Mouse (Mus musculus) heart, embryonic 16.5 days (tissue): ENCODE results near the gene Mitf. TPM values are rescaled to one million over a fixed set of nuclear protein-coding genes. Genes with fewer than 3 reads are reported as not detected.

Experiments
- ATAC-seq: fragments of 200-750 bp; cut with Nextera tagmentation; replicated peaks from 2 replicates; pipeline ENCODE4 v1.8.0; 2017; ENCODE audit warnings: moderate number of reproducible peaks; ENCODE audit not compliant: insufficient read depth, low FRiP score; ENCODE audit errors: extremely low read depth
- H3K27ac ChIP-seq: fragments of 300-500 bp; sonication (generic); 2 replicates; pipeline ENCODE4 v1.5.1; 2014; ENCODE audit warnings: mild to moderate bottlenecking, low read length, control low read depth, moderate library complexity
- H3K27me3 ChIP-seq: fragments of 300-500 bp; sonication (generic); 2 replicates; pipeline ENCODE4 v1.6.1; 2014; ENCODE audit warnings: low read length, mixed read lengths; ENCODE audit not compliant: control insufficient read depth, insufficient read depth
- H3K36me3 ChIP-seq: fragments of 300-500 bp; sonication (generic); 2 replicates; pipeline ENCODE4 v1.6.1; 2014; ENCODE audit not compliant: control insufficient read depth, insufficient read depth
- H3K4me1 ChIP-seq: fragments of 300-500 bp; sonication (generic); 2 replicates; pipeline ENCODE4 v1.6.1; 2014; ENCODE audit warnings: low read length, mixed read lengths; ENCODE audit not compliant: control insufficient read depth, insufficient read depth
- H3K4me2 ChIP-seq: fragments of 300-500 bp; sonication (generic); 2 replicates; pipeline ENCODE4 v1.6.1; 2014; ENCODE audit warnings: low read depth, mild to moderate bottlenecking, control low read depth, low read length
- H3K4me3 ChIP-seq: fragments of 300-500 bp; sonication (generic); 2 replicates; pipeline ENCODE4 v1.5.1; 2014; ENCODE audit warnings: mild to moderate bottlenecking, control low read depth, low read length
- H3K9ac ChIP-seq: fragments of 300-500 bp; sonication (generic); 2 replicates; pipeline ENCODE4 v1.6.1; 2014; ENCODE audit warnings: low read length, control low read depth
- H3K9me3 ChIP-seq: fragments of 300-500 bp; sonication (generic); replicated peaks from 2 replicates; pipeline ENCODE4 v1.6.1; 2016; ENCODE audit warnings: low read length; ENCODE audit not compliant: control insufficient read depth
- WGBS: fragments of 180-500 bp; shearing (Covaris S2); extraction: QIAGEN DNeasy Blood & Tissue Kit; methylation state at CpG from one replicate; pipeline ENCODE4 v1.1.7; 2014; 5-methylcytosine and 5-hydroxymethylcytosine counted together
- polyA plus RNA-seq: library from polyadenylated mRNA; unstranded; fragments of >200 nt; fragmentation: Nextera tagmentation; extraction: Ambion mirVana; gene quantifications from 2 replicates; pipeline ENCODE4 v1.2.1, GENCODE M21; 2015

Mitf gene
- polyA plus RNA-seq, 1 experiment from 2014 or later = 19.6 TPM

DNA sequence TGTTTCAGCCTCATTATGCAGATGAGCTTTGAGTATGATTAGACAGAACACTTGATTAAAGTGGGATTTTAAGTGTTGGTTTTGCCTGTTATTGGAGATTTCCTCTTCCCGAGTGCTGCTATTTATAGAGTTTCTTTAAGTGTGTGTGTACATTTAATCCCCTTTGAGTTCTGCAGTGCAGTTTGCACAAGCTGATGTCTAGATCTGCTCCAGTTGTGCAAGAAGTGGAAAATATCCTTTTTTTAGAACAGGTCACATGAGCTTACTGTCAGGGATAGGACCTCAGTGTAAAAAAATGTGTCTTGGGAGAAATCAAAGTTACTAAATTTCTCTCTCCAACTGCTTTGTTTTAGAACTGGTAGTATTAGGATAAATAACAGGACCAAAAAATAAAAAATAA, 8.9 kb downstream of the Mitf start:
- H3K9me3 ChIP-seq = no peaks in the 10 kb centered on the region
- no peak overlapping the region for H3K4me2 ChIP-seq
- ATAC-seq = no peak
- no peak overlapping the region for H3K9ac ChIP-seq
- no peaks in the 10 kb centered on the region for H3K36me3 ChIP-seq
- 41% methylated on average over 1 of the region's 1 CpGs for WGBS
- no peaks in the 10 kb centered on the region for H3K27me3 ChIP-seq
- no peak overlapping the region for H3K4me3 ChIP-seq
- peaks cover 11% of the 10 kb centered on the region for H3K4me1 ChIP-seq
- no peak overlapping the region for H3K27ac ChIP-seq

DNA sequence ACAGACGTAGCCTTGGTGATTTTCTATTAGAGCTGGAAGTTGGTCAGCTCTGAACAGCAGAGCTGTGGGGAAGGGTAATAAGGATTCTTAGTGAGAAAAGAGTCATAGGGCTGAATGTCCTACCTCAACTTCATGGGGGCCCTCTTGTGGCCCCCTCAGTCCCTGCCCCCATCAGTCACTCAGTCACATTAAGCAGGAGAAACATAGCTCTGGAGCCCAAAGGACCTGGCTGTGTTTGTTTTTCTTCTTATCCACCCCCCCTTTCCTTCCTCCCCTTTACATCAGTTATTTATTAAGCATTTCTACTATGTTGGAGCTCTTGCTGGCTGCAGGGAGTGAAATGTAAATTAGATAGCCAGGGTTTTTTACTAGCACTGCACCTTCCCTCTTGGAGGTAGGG, 10.0 kb downstream of the Mitf start:
- Histone ChIP-seq H3K27ac (no peak overlapping the region), H3K27me3 (no peaks in the 10 kb centered on the region), H3K36me3 (no peaks in the 10 kb centered on the region), H3K4me3 (no peak overlapping the region), H3K4me1 (peaks cover 11% of the 10 kb centered on the region), H3K4me2 (no peak overlapping the region), H3K9ac (no peak overlapping the region), H3K9me3 (no peaks in the 10 kb centered on the region)
- ATAC-seq = no peak
- 90% methylated on average over 1 of the region's 1 CpGs for WGBS

DNA sequence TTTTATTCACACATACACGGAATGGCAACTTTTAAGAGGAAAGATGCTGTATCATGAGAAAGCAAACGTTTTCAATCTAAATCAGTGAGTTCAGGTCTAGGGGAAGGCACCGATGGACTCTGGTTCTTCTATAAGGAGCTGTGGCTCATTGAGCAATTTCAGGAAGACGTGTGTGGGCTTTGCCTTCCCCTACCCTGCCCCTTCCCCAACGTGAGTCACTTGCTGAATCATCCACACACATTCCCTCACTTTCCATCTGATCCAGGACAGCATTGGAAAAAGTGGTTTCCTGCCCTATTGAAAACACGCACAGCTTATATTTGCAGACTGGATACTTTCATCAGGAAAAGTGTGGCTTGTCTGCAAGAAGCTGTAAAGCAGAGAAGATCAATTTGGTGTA, 11.3 kb downstream of the Mitf start:
- Histone ChIP-seq H3K27me3 (no peaks in the 10 kb centered on the region), H3K27ac (no peak overlapping the region), H3K4me2 (no peak overlapping the region), H3K36me3 (no peaks in the 10 kb centered on the region), H3K9me3 (no peaks in the 10 kb centered on the region), H3K4me1 (peaks cover 11% of the 10 kb centered on the region), H3K9ac (no peak overlapping the region), H3K4me3 (no peak overlapping the region)
- no peak for ATAC-seq
- WGBS = 49% methylated on average over 6 of the region's 6 CpGs

DNA sequence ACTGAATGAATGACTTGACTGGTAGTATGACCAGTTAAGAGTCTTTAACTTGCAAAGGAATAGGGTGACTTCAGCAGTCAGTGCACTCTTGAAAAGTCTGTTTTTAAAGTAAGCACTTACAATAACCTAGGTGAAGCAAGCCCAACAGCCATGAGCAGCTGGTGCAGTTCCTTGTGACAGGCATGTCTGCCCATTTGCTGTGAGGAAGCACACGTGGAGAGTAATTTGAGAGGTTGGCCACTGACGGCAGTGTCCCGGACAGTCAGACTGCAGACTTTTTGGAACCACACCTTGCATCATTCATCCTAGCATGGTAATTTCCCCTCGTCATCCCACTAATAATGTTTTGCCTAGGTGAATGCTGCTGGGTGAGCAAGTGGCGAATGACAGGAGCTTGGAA, 12.1 kb downstream of the Mitf start:
- Histone ChIP-seq H3K9ac (no peak overlapping the region), H3K4me1 (peaks cover 11% of the 10 kb centered on the region), H3K36me3 (no peaks in the 10 kb centered on the region), H3K4me2 (no peak overlapping the region), H3K9me3 (no peaks in the 10 kb centered on the region), H3K27me3 (no peaks in the 10 kb centered on the region), H3K4me3 (no peak overlapping the region), H3K27ac (no peak overlapping the region)
- WGBS = 74% methylated on average over 5 of the region's 5 CpGs
- no peak for ATAC-seq

DNA sequence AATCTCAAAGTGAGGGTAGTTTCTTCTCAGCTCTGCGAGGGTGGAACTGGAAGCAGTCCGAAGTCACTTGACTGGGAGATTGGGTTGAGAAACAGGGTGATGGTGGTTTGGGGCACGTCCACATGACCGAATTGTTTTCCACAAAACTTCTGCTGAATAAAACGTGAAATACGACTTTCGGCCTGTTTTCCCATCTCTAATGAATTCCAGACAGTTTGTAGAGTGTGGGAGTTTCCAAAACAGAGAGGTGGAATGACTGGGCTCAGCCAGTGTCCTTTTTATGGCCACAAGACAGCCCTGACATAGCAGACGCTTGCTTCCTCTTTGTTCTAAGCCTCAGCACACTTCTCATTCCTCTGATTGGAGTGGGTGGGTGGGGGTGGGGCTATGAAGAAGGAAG, 13.7 kb downstream of the Mitf start:
- Histone ChIP-seq H3K9me3 (no peaks in the 10 kb centered on the region), H3K36me3 (no peaks in the 10 kb centered on the region), H3K4me1 (peaks cover 3% of the 10 kb centered on the region), H3K9ac (no peak overlapping the region), H3K27me3 (no peaks in the 10 kb centered on the region), H3K4me3 (no peak overlapping the region), H3K4me2 (no peak overlapping the region), H3K27ac (no peak overlapping the region)
- no peak for ATAC-seq
- WGBS = 73% methylated on average over 8 of the region's 8 CpGs

DNA sequence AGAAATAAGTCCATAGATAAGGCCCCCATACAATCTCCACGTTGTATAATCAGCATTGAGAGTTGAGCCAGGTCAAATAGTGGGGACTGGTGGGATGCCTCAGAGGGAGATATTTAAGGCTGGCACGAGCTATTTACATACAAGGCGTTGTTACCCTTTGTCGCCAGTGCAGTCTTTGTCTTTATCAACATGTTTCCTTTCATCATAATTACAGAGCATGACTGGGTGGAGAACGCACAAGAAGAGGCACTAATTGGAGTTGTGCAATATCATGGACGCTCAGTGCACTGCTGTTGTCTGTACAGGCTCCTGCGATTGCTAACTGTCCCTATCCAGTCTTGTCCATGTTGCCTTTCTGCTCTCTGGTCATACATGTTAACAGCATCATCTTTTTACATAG, 15.0 kb downstream of the Mitf start:
- Histone ChIP-seq H3K9ac (no peak overlapping the region), H3K27ac (no peak overlapping the region), H3K4me2 (no peak overlapping the region), H3K4me3 (no peak overlapping the region), H3K27me3 (no peaks in the 10 kb centered on the region), H3K4me1 (no peaks in the 10 kb centered on the region), H3K36me3 (no peaks in the 10 kb centered on the region), H3K9me3 (no peaks in the 10 kb centered on the region)
- 80% methylated on average over 7 of the region's 7 CpGs for WGBS
- ATAC-seq = no peak

DNA sequence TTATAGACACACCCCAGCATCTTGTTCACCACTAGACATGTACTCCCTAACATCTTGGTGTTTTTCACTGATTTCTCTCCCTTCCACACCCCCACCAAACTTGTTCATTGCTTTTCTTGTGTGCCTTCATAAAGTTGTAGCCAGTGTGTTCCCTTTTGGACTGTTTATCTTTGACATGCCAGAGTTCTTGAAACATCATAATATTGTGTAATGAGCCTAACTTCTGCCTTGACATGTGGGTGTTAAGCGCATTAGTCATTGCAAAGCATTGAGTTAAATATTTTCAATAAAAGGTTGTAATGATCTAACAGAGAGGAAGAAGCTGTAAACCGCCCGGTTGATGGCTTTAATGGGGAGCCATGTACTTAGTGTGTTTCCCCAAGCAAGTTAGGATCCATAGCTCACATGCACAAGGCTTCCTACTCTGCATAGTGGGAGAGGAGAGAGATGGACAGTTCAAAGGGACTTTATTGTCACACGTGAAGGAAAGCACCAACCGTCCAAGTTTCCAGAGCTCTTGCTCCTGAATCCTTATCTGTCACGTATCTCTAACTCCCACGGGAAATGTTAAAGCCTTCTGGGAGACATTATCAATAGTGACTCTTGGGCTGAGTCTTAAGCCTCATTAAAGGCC, 19.9 kb downstream of the Mitf start:
- H3K9me3 ChIP-seq = no peaks in the 10 kb centered on the region
- no peak overlapping the region for H3K4me3 ChIP-seq
- no peak overlapping the region for H3K9ac ChIP-seq
- no peak for ATAC-seq
- no peaks in the 10 kb centered on the region for H3K36me3 ChIP-seq
- H3K4me2 ChIP-seq = no peak overlapping the region
- no peak overlapping the region for H3K27ac ChIP-seq
- peaks cover 10% of the 10 kb centered on the region for H3K4me1 ChIP-seq
- 74% methylated on average over 7 of the region's 7 CpGs for WGBS
- no peaks in the 10 kb centered on the region for H3K27me3 ChIP-seq

DNA sequence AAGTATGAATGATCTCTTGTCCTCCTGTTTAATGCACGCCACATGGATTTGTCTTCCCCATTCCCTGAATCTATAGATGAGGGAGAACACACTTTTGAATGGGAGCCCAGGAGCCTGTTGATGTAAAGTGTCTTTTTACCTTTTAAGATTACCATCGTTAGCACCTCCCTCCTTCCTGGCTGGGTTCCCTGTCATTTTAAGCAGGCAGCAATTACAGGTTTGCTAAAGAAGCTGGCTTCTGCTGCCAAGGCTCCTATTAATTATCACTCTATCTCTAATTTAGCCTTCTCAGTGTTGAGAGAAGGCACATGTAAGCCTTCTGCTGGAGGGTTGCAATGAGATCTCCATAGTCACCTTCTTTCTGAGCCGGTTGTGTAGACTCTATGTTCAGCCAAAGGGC, 21.2 kb downstream of the Mitf start:
- WGBS = 63% methylated on average over 3 of the region's 3 CpGs
- no peak overlapping the region for H3K9ac ChIP-seq
- no peak overlapping the region for H3K4me3 ChIP-seq
- peaks cover 10% of the 10 kb centered on the region for H3K4me1 ChIP-seq
- no peak overlapping the region for H3K27ac ChIP-seq
- no peaks in the 10 kb centered on the region for H3K27me3 ChIP-seq
- no peaks in the 10 kb centered on the region for H3K36me3 ChIP-seq
- H3K4me2 ChIP-seq = no peak overlapping the region
- H3K9me3 ChIP-seq = no peaks in the 10 kb centered on the region
- ATAC-seq = no peak

DNA sequence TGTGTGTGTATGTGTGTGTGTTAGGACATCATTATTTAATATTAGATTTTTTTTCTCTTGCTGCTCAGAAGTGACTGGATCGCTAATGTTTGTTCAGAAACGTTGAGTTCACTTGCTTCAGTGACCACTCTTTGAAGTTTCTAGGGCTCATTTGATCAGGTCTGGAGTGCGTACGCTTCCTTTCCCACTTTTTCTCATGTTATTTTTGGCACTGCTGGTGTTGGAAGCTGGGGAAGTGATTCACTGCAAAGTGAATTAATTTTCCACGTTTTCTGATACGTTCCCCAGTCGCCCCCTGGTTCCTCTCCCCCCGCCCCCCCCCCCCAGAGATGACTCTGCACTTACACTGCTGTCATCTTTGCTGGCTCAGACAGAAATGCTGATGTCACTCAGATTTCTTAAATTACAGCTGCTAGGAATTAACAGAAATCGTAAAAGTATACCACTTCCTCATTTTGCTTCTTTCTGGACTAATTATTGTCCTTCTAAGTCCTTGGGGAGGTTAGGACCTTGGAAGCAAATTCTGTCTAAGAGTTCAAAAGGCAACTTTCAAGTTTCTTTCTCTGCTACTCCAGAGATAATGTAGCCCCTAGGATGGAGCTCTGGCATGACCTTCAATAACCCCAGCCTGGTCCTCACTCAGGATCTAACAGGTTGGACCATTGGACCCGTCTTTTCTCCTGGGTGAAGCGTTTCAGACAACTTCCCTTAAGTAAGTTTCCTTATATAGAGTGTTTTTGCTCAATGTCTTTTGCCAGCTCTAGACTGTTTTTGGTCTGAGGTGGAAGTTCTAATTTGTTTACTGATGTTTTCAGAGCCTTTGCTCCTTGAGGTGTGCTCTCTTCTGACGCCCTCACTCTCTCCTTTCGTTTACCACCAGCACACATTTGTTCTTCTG, 22.2 kb downstream of the Mitf start:
- Histone ChIP-seq H3K4me2 (no peak overlapping the region; the same call in 1 of the 2 replicates), H3K9me3 (no peaks in the 10 kb centered on the region), H3K27me3 (no peaks in the 10 kb centered on the region), H3K36me3 (no peaks in the 10 kb centered on the region), H3K4me1 (peaks cover 10% of the 10 kb centered on the region), H3K27ac (no peak overlapping the region), H3K4me3 (no peak overlapping the region), H3K9ac (no peak overlapping the region)
- WGBS = 38% methylated on average over 13 of the region's 13 CpGs
- ATAC-seq = peak; percentile 75
